Comparison of ENCODE assay signal across 8 mouse cellular contexts in the genomic region with DNA sequence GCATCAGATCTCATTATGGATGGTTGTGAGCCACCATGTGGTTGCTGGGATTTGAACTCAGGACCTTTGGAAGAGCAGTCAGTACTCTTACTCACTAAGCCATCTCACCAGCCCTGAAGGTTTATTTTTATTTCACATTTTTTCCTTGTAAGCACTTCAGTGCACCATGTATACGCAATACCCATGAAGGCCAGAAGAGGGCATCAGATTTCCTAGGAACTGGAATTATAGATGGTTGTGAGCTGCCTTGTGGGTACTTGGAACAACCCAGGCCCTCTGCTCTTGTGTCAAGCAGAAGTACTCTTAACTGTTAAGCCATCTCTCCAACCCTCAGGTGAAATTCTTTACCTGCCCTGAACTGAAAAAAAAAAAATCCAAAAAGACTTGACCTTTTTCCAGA. TPM values are rescaled to one million over a fixed set of nuclear protein-coding genes. Genes with fewer than 3 reads are reported as not detected.
DNase-seq lines count a peak whose midpoint lies in the region; ATAC-seq and TF ChIP-seq lines count a peak whose summit lies in the region.

No protein-coding gene starts in this region.

- no peak overlapping the region for H3K4me3 ChIP-seq in midbrain, embryonic 11.5 days (ENCODE audit: low read depth, low read length)
- H3K4me3 ChIP-seq in midbrain, embryonic 16.5 days (ENCODE audit: low read depth, low read length): no peak overlapping the region
- no peak overlapping the region for H3K4me3 ChIP-seq in embryonic fibroblast, embryonic 13.5 days (ENCODE audit: insufficient read depth, low read length)

- H3K36me3 ChIP-seq in midbrain, embryonic 11.5 days (ENCODE audit: control insufficient read depth, insufficient read depth, low read length): no peaks in the 10 kb centered on the region
- H3K36me3 ChIP-seq in midbrain, embryonic 16.5 days (ENCODE audit: control insufficient read depth, insufficient read depth, low read length): peaks cover 11% of the 10 kb centered on the region

- 33% methylated on average over 1 of the region's 1 CpGs for WGBS in midbrain, embryonic 11.5 days
- 30% methylated on average over 1 of the region's 1 CpGs for WGBS in midbrain, embryonic 16.5 days

- DNase-seq in cerebellum, adult 9-10 months: peak; percentile 86
- no peak for DNase-seq in cerebellum, postnatal 4 days (ENCODE audit: low spot score in 2 of 2)
- DNase-seq in midbrain, embryonic 11.5 days (ENCODE audit: low spot score, missing footprints): peak; percentile 90
- peak; percentile 64 for DNase-seq in retina, embryonic 14.5 days (ENCODE audit: low spot score)
- DNase-seq in layer of hippocampus, adult 9-11 months: no peak
- no peak for DNase-seq in urinary bladder, postnatal 36 days (ENCODE audit: low spot score in 2 of 2)

- no peak overlapping the region for H3K27ac ChIP-seq in midbrain, embryonic 11.5 days (ENCODE audit: low read depth, low read length)
- no peak overlapping the region for H3K27ac ChIP-seq in midbrain, embryonic 16.5 days (ENCODE audit: low read length)
- peak overlapping the region; percentile 94 for H3K27ac ChIP-seq in embryonic fibroblast, embryonic 13.5 days (ENCODE audit: insufficient read depth, low read length)

- no peak for TF ChIP-seq CTCF in embryonic fibroblast, embryonic 13.5 days (IDR thresholded peaks at IDR 0.05; ENCODE audit: borderline replicate concordance, insufficient read depth, low read length)

- no peak for TF ChIP-seq POLR2A in embryonic fibroblast, embryonic 13.5 days (IDR thresholded peaks at IDR 0.05; ENCODE audit: low read depth, low read length)

- H3K4me1 ChIP-seq in midbrain, embryonic 11.5 days (ENCODE audit: control insufficient read depth, insufficient read depth, low read length): no peaks in the 10 kb centered on the region
- no peaks in the 10 kb centered on the region for H3K4me1 ChIP-seq in midbrain, embryonic 16.5 days (ENCODE audit: control insufficient read depth, insufficient read depth, low read length)
- H3K4me1 ChIP-seq in embryonic fibroblast, embryonic 13.5 days (ENCODE audit: control insufficient read depth, insufficient read depth, low read length): peaks cover 5% of the 10 kb centered on the region; the same call in 1 of the 2 replicates

- no peak for ATAC-seq in midbrain, embryonic 11.5 days (ENCODE audit: low FRiP score)
- ATAC-seq in midbrain, embryonic 16.5 days: no peak

- H3K9ac ChIP-seq in midbrain, embryonic 11.5 days (ENCODE audit: low read length): no peak overlapping the region
- H3K9ac ChIP-seq in midbrain, embryonic 16.5 days (ENCODE audit: low read depth, low read length): no peak overlapping the region

- no peaks in the 10 kb centered on the region for H3K27me3 ChIP-seq in midbrain, embryonic 11.5 days (ENCODE audit: control insufficient read depth, insufficient read depth, low read length)
- H3K27me3 ChIP-seq in midbrain, embryonic 16.5 days (ENCODE audit: control insufficient read depth, insufficient read depth, low read depth, low read length): no peaks in the 10 kb centered on the region

- H3K9me3 ChIP-seq in midbrain, embryonic 11.5 days (ENCODE audit: control insufficient read depth, low read length): no peaks in the 10 kb centered on the region
- no peaks in the 10 kb centered on the region for H3K9me3 ChIP-seq in midbrain, embryonic 16.5 days (replicated peaks; ENCODE audit: control insufficient read depth, low read length, poor library complexity, severe bottlenecking)

- H3K4me2 ChIP-seq in midbrain, embryonic 11.5 days: no peak overlapping the region
- H3K4me2 ChIP-seq in midbrain, embryonic 16.5 days (ENCODE audit: low read length): no peak overlapping the region

RNA-seq across cellular contexts. Expression of a gene that starts 41.8 kb away (rescaled TPM):
- 53.0 and 67.3 TPM in 2 replicates for polyA plus RNA-seq in midbrain, embryonic 11.5 days (2014; fragmentation: Nextera tagmentation; extraction: Ambion mirVana)
- 46.0 and 50.8 TPM in 2 replicates for polyA plus RNA-seq in midbrain, embryonic 16.5 days (2015; fragmentation: Nextera tagmentation; extraction: Ambion mirVana)
- 53.4 and 63.9 TPM in 2 replicates for polyA plus RNA-seq in embryonic fibroblast, embryonic 13.5 days (2011; ENCODE audit: insufficient read length, low read depth, missing spikeins)

RNA-seq across cellular contexts. Expression of a gene that starts 53.1 kb away (rescaled TPM):
- polyA plus RNA-seq in midbrain, embryonic 11.5 days (2014; fragmentation: Nextera tagmentation; extraction: Ambion mirVana): 27.2 and 29.2 TPM in 2 replicates
- polyA plus RNA-seq in midbrain, embryonic 16.5 days (2015; fragmentation: Nextera tagmentation; extraction: Ambion mirVana): 53.4 and 53.9 TPM in 2 replicates
- 26.4 and 31.4 TPM in 2 replicates for polyA plus RNA-seq in embryonic fibroblast, embryonic 13.5 days (2011; ENCODE audit: insufficient read length, low read depth, missing spikeins)

RNA-seq across cellular contexts. Expression of a gene that starts 54.0 kb away (rescaled TPM):
- 2.4 TPM in 2 replicates for polyA plus RNA-seq in midbrain, embryonic 11.5 days (2014; fragmentation: Nextera tagmentation; extraction: Ambion mirVana)
- 8.6 and 10.1 TPM in 2 replicates for polyA plus RNA-seq in midbrain, embryonic 16.5 days (2015; fragmentation: Nextera tagmentation; extraction: Ambion mirVana)
- 0.08 and 0.25 TPM in 2 replicates for polyA plus RNA-seq in embryonic fibroblast, embryonic 13.5 days (2011; ENCODE audit: insufficient read length, low read depth, missing spikeins)

RNA-seq across cellular contexts. Expression of a gene that starts 56.0 kb away (rescaled TPM):
- 0.47 and 0.78 TPM in 2 replicates for polyA plus RNA-seq in midbrain, embryonic 11.5 days (2014; fragmentation: Nextera tagmentation; extraction: Ambion mirVana)
- polyA plus RNA-seq in midbrain, embryonic 16.5 days (2015; fragmentation: Nextera tagmentation; extraction: Ambion mirVana): 0.09 TPM in 1 of 2 replicates, not detected in the other
- polyA plus RNA-seq in embryonic fibroblast, embryonic 13.5 days (2011; ENCODE audit: insufficient read length, low read depth, missing spikeins): not detected in 2 replicates

Comparison
In these comparisons a context has a peak if more than half of its experiments do, and no peak if none do; other contexts are left out.
1. DNase-seq: peak in cerebellum, adult 9-10 months (single experiment), midbrain, embryonic 11.5 days (single experiment) and retina, embryonic 14.5 days (single experiment); none in cerebellum, postnatal 4 days (0 of 2), layer of hippocampus, adult 9-11 months (single experiment) and urinary bladder, postnatal 36 days (0 of 2).